Mouse (Mus musculus) adrenal gland, adult (tissue): ENCODE measurements around the gene Acvrl1.

Experiments
- DNase-seq, 2 experiments: peaks; one replicate each; pipeline ENCODE4 v3.0.0; 2022 to 2023; ENCODE audit warnings: low spot score in 1 of 2; ENCODE audit not compliant: inconsistent age in 2 of 2

The Acvrl1 gene

DNA sequence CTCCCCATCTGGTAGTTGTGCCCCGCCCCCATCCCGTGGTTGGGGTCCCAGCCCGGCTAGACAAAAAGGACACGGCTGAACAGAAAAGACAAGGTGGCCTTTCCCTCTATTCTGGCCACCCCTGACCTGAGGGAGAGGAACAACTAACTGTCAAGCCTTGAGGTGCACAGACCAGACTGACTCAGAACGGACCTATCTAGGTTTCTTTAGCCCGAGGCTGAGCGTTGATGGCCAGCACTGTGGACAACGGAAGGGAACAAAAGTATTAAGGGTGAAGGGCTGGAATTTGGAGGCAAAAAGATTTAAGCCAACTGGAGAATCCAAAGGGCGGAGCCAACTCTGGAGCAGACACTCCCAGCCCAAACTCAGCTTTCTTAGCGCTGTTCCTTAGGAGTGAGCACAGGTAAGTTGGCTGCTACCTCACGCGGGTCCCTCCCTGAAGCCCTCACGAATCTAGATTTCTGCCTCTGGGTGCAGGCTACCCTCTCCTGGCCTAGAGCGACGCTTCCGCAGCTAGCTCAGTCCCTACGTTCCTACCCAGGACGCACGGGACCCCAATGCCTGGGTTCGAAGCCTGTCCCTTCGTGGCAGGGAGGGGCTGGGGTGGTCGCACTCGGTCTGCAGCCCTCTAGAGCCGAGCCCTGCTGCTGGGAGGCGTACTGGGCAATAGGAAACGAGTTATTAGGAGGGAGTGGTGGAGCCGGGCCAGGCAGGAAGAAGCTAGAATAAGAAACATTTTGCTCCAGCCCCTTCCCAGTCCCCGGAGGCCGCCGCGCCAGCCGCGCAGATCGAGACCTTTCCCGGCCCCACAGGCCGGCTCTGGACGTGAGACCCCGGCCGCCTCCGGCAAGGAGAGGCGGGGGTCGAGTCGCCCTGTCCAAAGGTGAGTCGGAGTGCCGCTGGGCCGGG, at the start of gene Acvrl1:
Gene Acvrl1, plus strand, starts transcription at position 342 of the 909 bp plus-strand sequence.
- peak; percentile 45 to 74 for DNase-seq

- peak; percentile 96 to 98 for DNase-seq
Observed at GRCm38 (mm10) chr15:101078731-101079156, 49.6 kb upstream of the Acvrl1 start.

- peak in 1 of 2 experiments; percentile 79 for DNase-seq
Observed at GRCm38 (mm10) chr15:101080031-101080520, 48.2 kb upstream of the Acvrl1 start.

- DNase-seq, result peak in 1 of 2 experiments; percentile 47
Observed at GRCm38 (mm10) chr15:101081035-101081548, 47.2 kb upstream of the Acvrl1 start.

GRCm38 (mm10) chr15:101082236-101082635, 46.1 kb upstream of the Acvrl1 start:
- no peak for DNase-seq

DNA sequence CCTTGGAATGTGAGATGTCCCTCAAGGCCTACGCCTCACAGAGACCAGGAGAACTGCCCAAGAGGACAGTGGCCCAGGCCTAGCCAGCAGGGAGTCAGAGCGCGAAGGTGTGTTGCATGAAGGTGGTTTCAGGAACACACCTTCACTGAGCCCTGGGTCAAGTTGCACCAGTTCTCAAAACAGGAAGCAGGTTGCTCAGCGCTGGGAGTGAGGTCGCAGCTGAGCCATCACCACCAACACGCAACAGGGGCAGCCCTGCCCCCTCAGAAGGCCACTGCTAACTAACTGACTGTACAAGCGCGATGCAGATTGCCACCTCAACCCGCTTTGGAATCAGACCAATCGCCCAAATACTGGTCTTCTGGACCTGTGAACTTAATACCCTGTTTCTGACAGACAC, 43.8 kb upstream of the Acvrl1 start:
- DNase-seq, result no peak

GRCm38 (mm10) chr15:101086451-101086850, 41.9 kb upstream of the Acvrl1 start:
- no peak for DNase-seq

DNA sequence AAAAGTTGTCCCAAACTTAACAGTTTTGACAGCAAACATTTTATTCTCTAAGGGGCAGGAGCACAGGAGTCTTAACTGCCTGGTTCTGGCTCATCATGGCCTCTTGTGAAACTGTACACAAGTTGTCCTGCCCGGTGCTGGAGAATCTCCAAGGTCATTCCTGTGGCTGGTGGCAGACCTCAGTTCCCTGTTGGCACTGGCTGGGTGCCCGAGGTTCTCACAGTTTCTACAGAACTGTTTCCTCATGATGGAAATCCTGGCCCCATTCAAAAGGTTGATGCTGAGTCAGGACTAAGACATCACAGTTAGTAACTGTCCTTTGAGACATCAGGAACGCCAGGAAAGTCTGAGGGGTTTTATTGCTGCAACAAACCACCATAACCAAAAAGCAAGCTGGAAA, 41.4 kb upstream of the Acvrl1 start:
- peak; percentile 93 to 95 for DNase-seq

GRCm38 (mm10) chr15:101088291-101088690, 40.0 kb upstream of the Acvrl1 start:
- no peak for DNase-seq

- DNase-seq, result no peak
Observed at GRCm38 (mm10) chr15:101091551-101091950, 36.8 kb upstream of the Acvrl1 start.

GRCm38 (mm10) chr15:101092121-101092828, 36.0 kb upstream of the Acvrl1 start:
- no peak for DNase-seq

DNA sequence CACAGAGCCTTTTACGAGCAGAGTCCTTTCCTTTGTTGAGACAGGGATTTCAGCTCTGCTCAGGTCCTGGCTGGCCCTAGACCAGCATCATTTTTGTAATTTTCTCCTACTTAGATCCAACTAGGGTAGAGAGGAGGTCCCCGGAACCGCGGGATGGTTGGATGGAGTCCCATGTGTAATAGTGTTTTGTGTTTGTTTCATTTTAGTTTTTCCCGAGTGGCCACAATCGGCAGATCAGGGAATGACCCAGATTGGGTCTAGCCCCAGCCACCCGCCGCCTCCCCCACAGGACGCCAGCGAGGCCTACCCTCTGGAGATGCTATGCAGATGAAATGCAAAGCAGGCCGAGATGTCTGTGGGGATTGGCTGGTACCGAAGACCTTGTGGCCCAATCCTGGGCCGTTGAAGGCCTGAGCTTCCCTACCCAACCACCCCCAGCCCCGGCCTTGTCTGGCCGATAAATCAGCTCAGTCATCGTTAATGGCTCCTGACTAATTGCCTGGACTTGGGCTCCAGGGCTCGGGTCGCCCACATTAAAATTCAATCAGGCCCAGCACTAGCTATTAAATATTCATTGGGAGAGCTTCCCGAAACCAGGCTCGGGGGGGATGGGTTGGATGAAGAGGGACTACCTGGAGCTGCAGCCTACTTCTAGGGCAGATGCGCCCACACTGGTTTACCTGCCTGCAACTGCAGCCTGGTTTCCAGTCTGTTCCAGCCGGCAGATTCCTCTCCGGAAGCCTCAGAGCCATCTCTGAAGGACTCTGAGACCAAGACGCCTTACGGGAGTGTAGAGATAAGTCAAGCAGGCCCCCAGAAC, 35.3 kb upstream of the Acvrl1 start:
- peak in 1 of 2 experiments; percentile 77 for DNase-seq

DNA sequence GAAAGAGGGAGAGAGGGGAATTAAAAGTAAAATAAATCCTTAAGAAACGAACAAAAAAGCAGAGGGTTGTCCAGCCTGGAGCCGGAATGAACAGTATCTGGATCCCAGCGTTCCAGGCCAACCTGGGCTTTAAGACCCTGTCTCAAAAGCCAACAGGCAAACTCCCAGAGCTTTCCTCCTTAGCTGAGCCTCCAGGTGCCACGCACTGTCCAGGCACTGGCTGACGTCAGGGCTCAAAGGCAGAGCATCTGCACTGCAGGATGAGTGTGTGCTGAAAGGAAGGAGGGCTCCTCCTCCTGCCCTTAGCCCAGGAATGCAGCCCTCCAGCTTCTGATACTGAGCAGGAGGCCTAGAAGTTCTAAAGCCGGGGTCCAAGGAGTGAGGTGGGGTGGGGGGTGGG, 34.3 kb upstream of the Acvrl1 start:
- no peak for DNase-seq

GRCm38 (mm10) chr15:101094979-101095378, 33.3 kb upstream of the Acvrl1 start:
- no peak for DNase-seq

GRCm38 (mm10) chr15:101095392-101095791, 32.9 kb upstream of the Acvrl1 start:
- DNase-seq, result no peak

- DNase-seq, result peak in 1 of 2 experiments; percentile 68
Observed at GRCm38 (mm10) chr15:101097985-101098651, 30.2 kb upstream of the Acvrl1 start.

DNA sequence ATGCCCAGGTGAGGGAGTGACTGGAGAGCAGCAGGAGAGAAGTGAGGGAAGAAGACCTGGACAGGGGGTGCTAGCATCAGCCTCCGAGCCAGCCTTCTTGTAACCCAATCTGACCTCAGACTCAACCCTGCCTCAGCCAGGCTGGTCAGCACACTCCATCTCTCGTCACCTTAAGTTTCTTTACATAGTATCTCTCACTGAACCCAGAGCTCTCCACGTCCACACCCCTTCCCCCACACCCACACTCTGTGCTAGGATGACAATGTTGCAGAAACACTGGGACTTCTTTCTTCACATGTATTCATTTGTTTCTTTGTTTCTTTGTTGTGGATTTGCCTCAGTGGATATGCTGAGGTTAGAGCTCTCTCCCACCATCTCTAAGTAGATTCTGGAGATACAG, 27.3 kb upstream of the Acvrl1 start:
- no peak for DNase-seq

- DNase-seq, result no peak
Observed at GRCm38 (mm10) chr15:101103605-101104304, 24.6 kb upstream of the Acvrl1 start.

DNA sequence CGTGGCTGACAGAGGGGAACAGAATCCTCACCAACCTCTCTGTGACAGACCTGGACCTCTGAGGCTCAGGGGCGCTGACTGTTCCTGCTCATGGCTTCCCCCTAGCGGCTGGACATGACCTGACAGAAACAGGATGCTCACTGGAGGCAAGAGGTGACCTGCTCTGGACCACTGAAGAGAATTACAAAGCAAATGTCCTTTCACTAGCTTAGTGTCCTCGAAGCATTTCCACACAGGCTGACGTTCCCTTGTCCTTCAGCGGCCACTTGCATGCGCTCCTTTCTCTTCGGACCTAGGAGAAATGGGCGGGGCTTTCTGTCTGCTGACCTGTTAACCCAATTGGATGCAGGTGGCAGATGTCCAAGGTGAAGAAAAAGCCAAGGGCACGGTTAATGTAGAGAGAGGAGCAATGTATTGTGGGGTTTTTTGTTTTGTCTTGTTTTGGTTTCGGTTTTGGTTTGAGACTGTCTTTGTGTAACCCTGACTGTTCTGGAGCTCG, 22.8 kb upstream of the Acvrl1 start:
- DNase-seq, result peak; percentile 91 to 97
